Mouse (Mus musculus): ENCODE results near the gene Ttc26. TPM values are rescaled to one million over a fixed set of nuclear protein-coding genes. Genes with fewer than 3 reads are reported as not detected.

Gene Ttc26
- polyA plus RNA-seq, 1 experiment = not detected

- H3K27ac ChIP-seq (ENCODE audit: insufficient read depth, low read depth, low read length) = no peak overlapping the region
- no peaks in the 10 kb centered on the region for H3K4me1 ChIP-seq (ENCODE audit: control insufficient read depth, insufficient read depth, low read length)
- no peak overlapping the region for H3K4me3 ChIP-seq (ENCODE audit: insufficient read depth, low read depth, low read length)
- 86% methylated on average over 7 of the region's 7 CpGs for WGBS
- TF ChIP-seq CTCF (IDR thresholded peaks at IDR 0.05; ENCODE audit: insufficient read depth, low read depth, low read length) (no peak), POLR2A (IDR thresholded peaks at IDR 0.05; ENCODE audit: insufficient read depth, low read depth, low read length) (no peak)
Measured at GRCm38 (mm10) chr6:38344006-38344670, 37.1 kb upstream of the Ttc26 start.

DNA sequence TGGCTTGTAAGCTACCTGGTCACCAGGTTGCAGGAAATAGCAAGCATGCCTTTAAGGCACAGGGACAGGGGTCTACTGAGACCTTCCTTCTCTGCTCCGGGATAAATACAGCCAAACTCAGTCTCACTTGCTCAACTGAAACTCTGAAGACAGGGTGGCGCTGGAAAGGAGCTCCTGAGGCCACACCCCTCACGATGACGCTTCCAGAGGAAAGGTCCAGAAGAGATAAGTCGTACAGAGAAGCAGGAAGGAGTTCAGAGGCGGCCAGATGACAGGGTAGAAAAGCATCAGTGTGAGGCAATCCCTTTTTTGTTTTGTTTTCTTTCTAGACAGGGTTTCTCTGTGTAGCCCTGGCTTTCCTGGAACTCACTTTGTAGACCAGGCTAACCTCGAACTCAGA lies 35.5 kb upstream of the Ttc26 start:
- WGBS = 66% methylated on average over 7 of the region's 7 CpGs
- H3K27ac ChIP-seq (ENCODE audit: insufficient read depth, low read depth, low read length) = no peak overlapping the region
- H3K4me1 ChIP-seq (ENCODE audit: control insufficient read depth, insufficient read depth, low read length) = no peaks in the 10 kb centered on the region
- H3K4me3 ChIP-seq (ENCODE audit: insufficient read depth, low read depth, low read length) = no peak overlapping the region
- TF ChIP-seq CTCF (IDR thresholded peaks at IDR 0.05; ENCODE audit: insufficient read depth, low read depth, low read length) (no peak), POLR2A (IDR thresholded peaks at IDR 0.05; ENCODE audit: insufficient read depth, low read depth, low read length) (no peak)

GRCm38 (mm10) chr6:38347875-38348274 lies 33.4 kb upstream of the Ttc26 start:
- 83% methylated on average over 5 of the region's 5 CpGs for WGBS
- Histone ChIP-seq H3K4me1 (ENCODE audit: control insufficient read depth, insufficient read depth, low read length) (peaks cover 2% of the 10 kb centered on the region; the same call in 1 of the 2 replicates), H3K4me3 (ENCODE audit: insufficient read depth, low read depth, low read length) (no peak overlapping the region), H3K27ac (ENCODE audit: insufficient read depth, low read depth, low read length) (no peak overlapping the region)
- TF ChIP-seq POLR2A (IDR thresholded peaks at IDR 0.05; ENCODE audit: insufficient read depth, low read depth, low read length) (no peak), CTCF (IDR thresholded peaks at IDR 0.05; ENCODE audit: insufficient read depth, low read depth, low read length) (no peak)

DNA sequence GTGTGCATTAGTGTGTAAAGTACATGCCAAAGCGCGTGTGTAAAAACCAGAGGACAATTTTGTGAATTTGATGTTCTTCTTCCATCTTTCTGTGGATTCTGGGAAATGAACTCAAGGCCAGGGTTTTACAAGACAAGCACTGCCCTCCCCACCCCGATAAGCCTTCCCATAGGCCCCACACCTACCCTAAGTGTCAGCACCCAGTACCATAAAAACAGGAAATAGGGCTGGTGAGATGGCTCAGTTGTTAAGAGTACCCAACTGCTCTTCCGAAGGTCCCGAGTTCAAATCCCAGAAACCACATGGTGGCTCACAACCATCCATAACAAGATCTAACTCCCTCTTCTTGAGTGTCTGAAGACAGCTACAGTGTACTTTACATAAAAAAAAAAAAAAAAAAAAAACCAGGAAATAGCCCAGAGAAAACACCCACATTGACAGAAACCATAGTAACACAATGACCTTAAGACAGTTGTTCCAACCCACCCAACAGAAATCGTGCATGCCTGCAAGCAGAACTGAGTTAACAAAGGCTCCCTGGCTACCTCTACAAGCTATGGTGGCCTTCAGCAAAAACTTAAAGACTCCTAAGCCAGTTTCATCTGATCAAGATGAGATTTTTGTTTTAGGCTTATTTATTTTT lies 32.3 kb upstream of the Ttc26 start:
- no peak for TF ChIP-seq POLR2A (IDR thresholded peaks at IDR 0.05; ENCODE audit: insufficient read depth, low read depth, low read length)
- no peak for TF ChIP-seq CTCF (IDR thresholded peaks at IDR 0.05; ENCODE audit: insufficient read depth, low read depth, low read length)
- WGBS = 91% methylated on average over 6 of the region's 6 CpGs
- peaks cover 2% of the 10 kb centered on the region; the same call in 1 of the 2 replicates for H3K4me1 ChIP-seq (ENCODE audit: control insufficient read depth, insufficient read depth, low read length)
- H3K4me3 ChIP-seq (ENCODE audit: insufficient read depth, low read depth, low read length) = no peak overlapping the region
- H3K27ac ChIP-seq (ENCODE audit: insufficient read depth, low read depth, low read length) = no peak overlapping the region

GRCm38 (mm10) chr6:38349806-38350205 lies 31.5 kb upstream of the Ttc26 start:
- H3K4me1 ChIP-seq (ENCODE audit: control insufficient read depth, insufficient read depth, low read length) = peaks cover 8% of the 10 kb centered on the region; the same call in 1 of the 2 replicates
- TF ChIP-seq CTCF (IDR thresholded peaks at IDR 0.05; ENCODE audit: insufficient read depth, low read depth, low read length) = no peak
- TF ChIP-seq POLR2A (IDR thresholded peaks at IDR 0.05; ENCODE audit: insufficient read depth, low read depth, low read length) = no peak
- no peak overlapping the region for H3K27ac ChIP-seq (ENCODE audit: insufficient read depth, low read depth, low read length)
- no peak overlapping the region for H3K4me3 ChIP-seq (ENCODE audit: insufficient read depth, low read depth, low read length)
- 72% methylated on average over 9 of the region's 9 CpGs for WGBS

DNA sequence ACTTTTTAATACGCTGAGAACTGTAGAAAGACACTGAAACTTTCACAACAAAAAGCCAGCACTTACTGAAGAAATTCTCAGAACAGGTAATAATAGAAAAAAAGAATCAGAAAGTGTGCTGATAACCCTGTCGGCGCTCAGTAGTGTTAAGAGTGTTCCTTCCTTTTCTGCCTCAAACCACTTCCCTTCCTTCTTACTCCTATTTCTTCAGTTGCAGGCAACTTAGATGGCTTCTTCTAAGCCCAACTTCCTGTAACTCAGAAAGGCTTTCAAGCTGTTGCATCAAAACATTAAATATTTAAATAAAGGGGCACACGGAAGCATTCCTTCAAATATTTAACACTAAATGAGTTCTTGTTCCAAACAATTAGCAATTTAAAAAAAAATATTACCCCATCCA lies 29.3 kb upstream of the Ttc26 start:
- WGBS = 66% methylated on average over 4 of the region's 4 CpGs
- TF ChIP-seq CTCF (IDR thresholded peaks at IDR 0.05; ENCODE audit: insufficient read depth, low read depth, low read length) (no peak), POLR2A (IDR thresholded peaks at IDR 0.05; ENCODE audit: insufficient read depth, low read depth, low read length) (no peak)
- Histone ChIP-seq H3K27ac (ENCODE audit: insufficient read depth, low read depth, low read length) (no peak overlapping the region), H3K4me3 (ENCODE audit: insufficient read depth, low read depth, low read length) (no peak overlapping the region), H3K4me1 (ENCODE audit: control insufficient read depth, insufficient read depth, low read length) (peaks cover 10% of the 10 kb centered on the region; the same call in 1 of the 2 replicates)

GRCm38 (mm10) chr6:38352451-38352850 lies 28.8 kb upstream of the Ttc26 start:
- Histone ChIP-seq H3K4me3 (ENCODE audit: insufficient read depth, low read depth, low read length) (no peak overlapping the region), H3K27ac (ENCODE audit: insufficient read depth, low read depth, low read length) (no peak overlapping the region), H3K4me1 (ENCODE audit: control insufficient read depth, insufficient read depth, low read length) (peaks cover 10% of the 10 kb centered on the region; the same call in 1 of the 2 replicates)
- whole genome bisulfite sequencing = 38% methylated on average over 10 of the region's 10 CpGs
- TF ChIP-seq CTCF (IDR thresholded peaks at IDR 0.05; ENCODE audit: insufficient read depth, low read depth, low read length) (no peak), POLR2A (IDR thresholded peaks at IDR 0.05; ENCODE audit: insufficient read depth, low read depth, low read length) (no peak)

- Histone ChIP-seq H3K4me3 (ENCODE audit: insufficient read depth, low read depth, low read length) (no peak overlapping the region), H3K4me1 (ENCODE audit: control insufficient read depth, insufficient read depth, low read length) (peaks cover 10% of the 10 kb centered on the region; the same call in 1 of the 2 replicates), H3K27ac (ENCODE audit: insufficient read depth, low read depth, low read length) (no peak overlapping the region)
- 24% methylated on average over 13 of the region's 13 CpGs for WGBS
- TF ChIP-seq POLR2A (IDR thresholded peaks at IDR 0.05; ENCODE audit: insufficient read depth, low read depth, low read length) (no peak), CTCF (IDR thresholded peaks at IDR 0.05; ENCODE audit: insufficient read depth, low read depth, low read length) (no peak)
Measured at GRCm38 (mm10) chr6:38353181-38353580, 28.1 kb upstream of the Ttc26 start.

Measured in olfactory bulb, adult 2 months (tissue).